Mouse (Mus musculus): ENCODE results near the gene Dnaaf1.

DNA sequence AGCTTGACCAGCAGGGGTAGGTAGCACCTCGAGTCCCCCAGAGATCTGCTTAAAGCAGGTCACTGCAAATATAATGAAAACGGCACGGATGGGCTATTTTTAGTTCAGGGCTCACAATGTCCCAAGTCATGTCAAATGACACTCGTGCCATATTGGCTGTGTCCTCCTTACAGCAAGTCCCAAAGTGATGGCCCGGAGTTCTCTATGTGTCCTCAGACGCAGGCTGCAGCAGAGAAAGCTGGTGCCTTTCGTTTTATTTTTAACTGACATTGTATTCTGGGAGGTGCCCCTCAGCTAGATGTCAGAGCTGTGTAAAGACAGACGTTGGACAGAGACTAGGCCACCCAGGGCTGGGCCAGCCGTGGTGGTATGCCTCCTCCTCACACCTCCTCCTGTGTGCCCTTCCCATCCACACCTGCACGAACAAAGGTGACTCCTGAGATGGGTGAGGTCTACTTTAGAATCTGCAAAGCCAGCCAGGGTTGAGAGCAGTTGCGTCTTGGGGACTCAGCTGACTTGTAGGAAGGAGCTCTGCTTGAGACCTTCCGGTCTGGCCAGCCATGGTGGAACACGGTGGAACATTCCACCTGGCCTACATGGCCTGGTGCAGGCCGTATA is 45.9 kb downstream of the Dnaaf1 start:
- TF ChIP-seq CTCF (IDR thresholded peaks at IDR 0.05; ENCODE audit: control insufficient read depth, insufficient read depth, low read length) (no peak), POLR2A (IDR thresholded peaks at IDR 0.05; ENCODE audit: borderline replicate concordance, control insufficient read depth, low read depth, low read length) (no peak)

Measured in bone marrow, adult 2 months (tissue).